Mouse (Mus musculus): ENCODE data around the gene Spred1.
A peak's percentile ranks its signal among the peaks of the same experiment; 100 is the strongest.

Spred1 gene

DNA sequence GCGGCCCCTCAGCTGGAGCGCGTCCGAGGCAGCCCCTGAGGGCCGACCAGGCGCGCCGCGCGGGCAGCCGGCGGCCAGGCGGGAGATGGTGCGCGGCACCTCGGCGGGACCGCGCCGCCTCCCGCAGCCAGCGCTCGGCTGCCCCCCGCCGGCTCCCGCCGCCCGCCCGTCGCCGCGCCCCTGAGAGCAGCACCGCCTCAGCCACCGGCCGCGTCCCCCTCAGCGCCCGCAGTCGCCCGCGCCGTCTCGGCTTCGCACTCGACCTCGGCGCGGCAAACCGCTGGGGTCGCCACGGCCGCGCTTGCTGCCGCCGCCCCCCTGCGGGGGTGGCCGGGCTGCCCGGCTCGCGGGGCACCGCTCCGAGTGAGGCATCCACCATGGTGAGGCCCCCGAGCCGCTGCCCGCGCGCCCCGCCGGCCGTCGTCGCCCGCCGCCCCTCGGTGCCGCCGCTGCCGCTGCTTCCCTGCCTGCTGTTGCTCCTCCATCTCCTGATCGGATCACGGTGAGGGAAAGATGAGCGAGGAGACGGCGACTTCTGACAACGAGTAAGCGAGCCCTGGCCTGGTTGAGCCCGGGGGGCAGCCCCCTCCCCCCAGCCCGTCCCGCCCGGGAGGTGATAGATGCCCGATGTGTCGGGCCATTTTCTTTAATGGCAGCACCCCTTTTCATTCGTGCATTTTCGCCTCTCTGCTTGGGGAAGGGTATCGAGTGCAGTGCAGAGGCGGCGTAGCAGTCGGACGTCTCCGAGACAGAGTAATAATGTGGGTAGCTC is at the start of gene Spred1:
Gene Spred1 (plus strand): TSS at position 163 of the 772 bp plus-strand sequence.
- DNase-seq: peak; percentile 62

DNA sequence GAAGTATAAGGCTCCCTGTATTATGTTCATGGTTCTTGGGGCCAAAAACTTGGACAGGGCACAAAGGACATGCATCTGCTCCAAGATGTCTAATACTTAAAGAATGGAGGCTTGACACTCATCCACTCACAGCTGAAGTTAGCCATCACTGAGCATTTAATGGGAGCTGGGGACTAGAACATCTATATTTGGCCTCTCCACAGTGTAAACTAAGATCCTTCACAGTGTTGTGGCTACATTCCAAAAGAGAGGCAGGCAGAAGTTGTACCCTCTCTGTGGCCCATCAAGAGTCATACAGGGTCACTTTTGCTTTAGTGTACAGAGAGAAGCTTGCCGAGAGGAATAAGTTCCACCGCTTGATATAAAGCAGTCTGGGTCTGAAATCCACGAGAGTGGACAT is 49.6 kb upstream of the Spred1 start:
- DNase-seq: no peak

DNA sequence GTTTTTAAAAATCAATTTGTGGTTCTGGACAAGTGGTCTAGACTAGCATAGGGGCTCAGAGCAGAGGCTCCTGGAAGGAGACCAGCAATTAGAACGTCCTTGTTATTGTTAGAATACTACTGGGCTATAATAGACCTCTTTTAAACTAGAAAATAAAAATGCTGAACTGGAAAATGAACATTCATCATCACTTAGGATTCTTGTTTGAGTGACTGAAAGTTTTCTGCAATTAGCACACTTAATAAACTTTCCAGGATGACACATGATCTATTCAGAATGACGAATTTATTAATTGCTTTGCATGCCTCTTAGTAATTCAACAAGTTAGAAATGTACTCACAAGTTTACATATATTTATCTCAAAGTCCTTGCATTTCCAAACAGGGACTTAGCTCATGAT is 42.5 kb upstream of the Spred1 start:
- DNase-seq: no peak

DNA sequence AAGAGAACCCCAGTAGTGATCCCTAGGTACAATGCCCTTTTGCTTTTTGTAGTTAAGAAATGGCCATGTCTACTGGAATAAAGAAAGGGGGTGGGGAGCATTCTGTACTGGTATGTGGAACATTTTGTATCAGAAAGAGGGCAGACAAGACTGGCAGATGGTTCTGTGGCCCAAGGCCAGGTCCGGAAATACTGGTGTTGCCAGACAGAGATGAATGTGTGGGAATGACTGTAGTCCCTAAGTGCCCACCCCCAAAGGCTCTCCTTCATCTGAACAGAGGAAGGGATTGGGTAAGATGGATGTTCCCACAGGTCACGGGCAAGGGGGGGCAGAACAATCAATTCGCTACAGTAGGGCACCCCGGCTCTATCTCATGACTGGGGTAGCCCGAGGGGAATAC is 41.6 kb upstream of the Spred1 start:
- DNase-seq: no peak

DNA sequence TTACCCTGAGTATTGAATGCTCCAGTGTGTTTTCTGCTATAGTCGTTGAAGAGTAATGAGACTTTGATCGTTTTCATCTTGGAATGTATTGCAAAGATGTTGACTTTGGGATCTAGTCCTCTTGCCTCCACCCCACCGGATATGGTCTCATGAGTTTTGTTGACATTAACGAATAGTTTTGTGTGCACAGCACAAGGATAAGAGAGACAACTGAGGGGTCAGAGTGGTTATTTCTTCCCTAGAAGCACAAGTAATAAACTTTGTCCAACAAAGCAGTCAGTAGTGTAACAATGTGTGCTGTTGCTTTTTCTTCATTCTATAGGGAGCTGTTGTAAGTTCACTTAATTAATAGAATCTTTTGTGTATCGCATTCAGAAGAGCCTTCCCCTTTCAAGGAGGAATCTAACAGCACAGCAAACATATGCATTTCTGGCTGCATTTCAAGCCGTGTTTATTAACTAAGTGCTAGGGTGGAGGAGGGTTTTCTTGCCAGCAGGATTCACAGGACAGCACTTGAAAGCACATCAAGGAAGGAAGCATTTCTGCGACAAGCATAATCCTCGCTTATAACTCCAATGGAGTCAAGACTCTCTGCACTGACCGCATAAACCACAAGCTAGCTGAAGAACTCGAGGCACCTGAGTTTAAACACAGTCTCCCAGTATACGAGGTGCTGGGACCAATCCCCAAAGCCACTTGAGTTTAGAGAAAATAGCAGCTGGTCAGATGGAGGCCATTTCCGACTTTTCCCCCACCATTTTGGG is 35.0 kb upstream of the Spred1 start:
- no peak for DNase-seq

DNA sequence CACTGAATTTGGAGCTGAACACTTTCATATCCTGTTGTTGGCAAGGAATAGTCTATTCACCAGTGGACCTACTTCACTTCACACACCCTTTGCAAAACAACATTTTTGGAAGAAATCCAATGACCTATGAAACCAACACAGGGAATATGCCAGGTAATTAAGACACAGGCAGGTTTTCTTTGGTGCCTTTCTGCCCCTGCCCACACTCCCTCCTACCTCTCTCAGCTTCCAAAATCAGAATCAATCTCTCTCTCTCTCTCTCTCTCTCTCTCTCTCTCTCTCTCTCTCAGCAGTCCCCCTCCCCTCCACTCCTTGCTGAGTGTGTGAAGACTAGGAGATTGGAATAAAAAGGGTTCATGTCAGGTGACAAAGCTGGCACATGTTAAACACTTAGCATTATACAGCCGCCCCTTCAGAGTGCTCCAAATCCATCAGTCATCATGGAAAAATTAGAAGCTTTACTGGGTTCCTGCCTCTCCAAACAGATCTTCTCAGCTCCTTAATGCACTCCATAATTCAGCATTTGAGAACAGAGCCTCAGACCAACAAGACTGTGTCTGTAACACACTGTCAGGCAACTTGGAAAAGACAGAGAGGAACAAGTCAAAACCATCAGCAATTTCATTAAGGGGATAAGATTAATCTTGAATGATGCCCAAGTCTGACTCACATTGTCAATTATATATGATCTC is 34.3 kb upstream of the Spred1 start:
- no peak for DNase-seq

DNA sequence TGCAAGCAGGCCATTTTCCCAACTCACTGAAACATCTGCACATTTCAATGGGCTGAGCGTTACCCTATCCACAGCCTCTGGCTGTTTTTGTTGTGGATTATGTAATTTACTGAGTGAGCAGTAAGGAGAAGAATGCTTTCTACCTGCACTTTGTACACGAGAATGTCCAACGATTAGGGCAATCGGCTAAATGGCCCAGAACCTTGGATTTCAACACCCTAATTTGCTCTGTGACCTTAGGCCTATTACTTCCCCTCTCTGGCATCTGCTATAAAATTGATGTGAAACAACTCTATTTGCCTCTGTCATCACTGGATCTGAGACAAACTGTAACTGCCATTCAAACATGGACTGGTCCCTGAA is 33.7 kb upstream of the Spred1 start:
- DNase-seq: no peak

DNA sequence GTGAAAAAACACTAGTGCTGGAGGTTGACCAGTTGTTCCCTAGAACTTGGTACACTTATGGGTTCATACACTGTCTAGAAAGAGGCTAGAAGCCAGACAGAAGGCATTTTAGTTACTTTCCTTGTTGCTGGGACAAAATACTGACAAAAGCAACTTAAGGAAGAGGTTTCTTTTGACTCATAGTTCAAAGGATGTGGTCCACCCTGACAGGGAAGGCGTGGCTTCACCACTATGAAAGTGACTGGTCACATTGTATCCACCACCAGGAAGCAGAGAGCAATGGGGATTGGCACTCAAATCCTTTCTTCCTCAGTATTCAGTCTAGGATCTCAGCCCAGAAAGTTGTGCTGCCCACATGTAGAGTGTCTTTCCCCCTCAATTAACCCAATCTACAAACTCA is 31.7 kb upstream of the Spred1 start:
- no peak for DNase-seq

DNA sequence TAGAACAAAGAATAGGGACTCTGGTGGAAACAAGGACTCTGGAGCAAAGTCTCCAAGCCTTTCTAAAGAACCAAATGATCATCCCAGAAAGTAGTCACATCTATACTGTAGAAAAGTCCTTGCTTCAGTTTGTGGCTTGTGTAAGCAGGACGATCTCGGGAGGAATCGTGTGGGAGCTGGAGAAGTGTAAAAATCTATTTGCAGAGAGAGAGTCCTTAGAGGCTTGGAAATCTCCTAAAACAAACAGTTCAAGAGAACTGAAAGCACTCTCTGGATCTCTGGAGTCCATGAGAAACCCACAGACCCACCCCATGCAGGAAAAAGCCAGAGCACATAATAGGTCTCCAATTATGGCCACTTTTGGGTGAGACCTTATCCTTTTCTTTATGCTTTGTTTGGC is 31.1 kb upstream of the Spred1 start:
- DNase-seq: no peak

DNA sequence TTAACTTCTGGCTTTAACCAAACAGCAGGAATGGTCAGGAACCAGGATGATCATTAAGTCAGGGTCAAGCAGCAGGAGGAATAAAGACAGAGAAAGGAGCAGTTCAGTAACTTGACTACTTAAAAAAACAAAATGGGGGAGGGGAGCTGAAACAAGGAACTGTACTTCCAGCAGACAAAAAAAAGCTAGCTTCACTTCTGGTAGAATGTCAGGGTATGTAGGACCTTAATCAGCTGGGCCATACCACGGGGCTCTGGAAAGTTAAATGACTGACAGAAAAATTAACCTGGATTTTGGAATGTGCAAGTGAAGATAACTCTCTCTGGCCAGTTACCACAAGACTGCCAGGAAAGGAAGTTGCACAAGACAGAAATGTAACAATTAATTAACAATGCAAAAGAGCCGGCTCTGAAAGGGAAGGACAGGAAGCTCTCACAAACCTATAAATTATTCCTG is 28.2 kb upstream of the Spred1 start:
- DNase-seq: no peak

DNA sequence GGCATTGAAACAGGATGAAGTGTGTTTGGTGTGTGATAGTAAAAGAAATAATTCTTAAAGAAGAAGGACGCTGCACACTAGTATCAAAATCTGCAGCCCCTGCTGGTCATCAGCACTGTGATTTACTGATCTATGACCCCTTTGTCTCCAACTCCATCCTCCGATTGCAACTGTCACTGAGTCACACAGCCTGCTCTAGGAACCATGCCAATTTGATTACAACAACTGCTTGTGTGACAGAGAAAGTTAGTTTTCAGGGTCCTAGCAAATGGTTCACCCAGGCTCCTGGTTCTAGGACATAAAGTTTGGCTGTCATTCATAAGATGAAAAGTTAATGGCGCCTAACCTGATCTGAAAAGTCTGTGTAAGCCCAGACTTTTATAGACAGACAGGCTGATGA is 25.7 kb upstream of the Spred1 start:
- no peak for DNase-seq

DNA sequence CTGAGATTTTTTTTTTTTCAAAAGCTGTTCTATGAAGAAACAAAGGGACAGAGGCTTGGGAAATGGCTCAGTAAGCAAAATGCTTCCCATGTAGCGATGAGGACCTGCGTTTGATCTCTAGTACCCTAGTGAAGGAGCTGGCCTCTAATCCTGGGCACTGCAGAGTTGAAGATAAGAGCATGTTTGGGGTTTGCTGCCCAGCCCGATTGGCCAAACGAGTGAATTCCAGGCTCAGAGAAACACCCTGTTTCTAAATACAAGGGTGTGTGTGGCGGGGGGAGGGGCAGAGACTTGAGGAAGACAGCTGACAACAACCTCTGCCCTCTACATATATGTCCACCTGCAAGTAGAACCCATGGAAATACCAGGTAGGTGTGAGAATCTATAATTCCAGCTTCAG is 23.9 kb upstream of the Spred1 start:
- DNase-seq: no peak

DNA sequence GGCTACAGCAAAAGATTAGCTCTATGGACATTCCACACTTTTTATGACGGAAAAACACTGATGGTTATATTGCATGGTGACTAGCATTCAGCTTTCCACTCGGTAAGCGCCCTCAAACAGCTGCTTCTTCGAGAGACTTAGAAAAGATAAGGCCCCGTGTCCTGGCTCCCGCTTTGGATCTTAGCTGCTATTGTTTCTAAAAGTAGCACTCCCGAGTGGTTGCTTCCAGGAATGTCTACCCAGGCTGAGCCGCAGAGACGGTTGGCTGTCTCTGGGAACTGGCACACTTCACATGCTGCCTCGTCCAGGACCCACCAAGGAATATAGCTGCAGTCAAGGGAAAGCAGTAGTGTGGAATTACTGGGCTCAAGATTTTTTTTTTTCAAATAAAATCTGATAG is 21.9 kb upstream of the Spred1 start:
- no peak for DNase-seq

DNA sequence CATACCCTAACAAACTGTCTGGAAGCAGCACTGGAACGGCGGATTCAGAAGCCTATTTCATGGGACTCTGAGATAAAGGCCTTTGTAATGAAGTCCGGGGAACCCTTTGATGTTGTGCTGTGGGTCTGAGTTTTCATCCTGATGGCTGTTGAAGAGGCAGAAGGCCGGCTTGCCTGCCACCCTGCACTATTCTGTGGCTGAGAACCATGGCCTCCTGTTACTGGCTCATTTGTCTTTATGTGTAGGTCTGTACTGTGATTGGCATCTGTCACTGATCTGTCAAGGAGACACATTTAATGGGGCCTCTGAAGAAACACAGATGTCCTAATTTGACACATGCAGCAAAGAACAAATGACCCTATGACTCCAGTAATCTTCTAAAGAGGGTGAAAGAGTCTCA is 17.7 kb upstream of the Spred1 start:
- no peak for DNase-seq

DNA sequence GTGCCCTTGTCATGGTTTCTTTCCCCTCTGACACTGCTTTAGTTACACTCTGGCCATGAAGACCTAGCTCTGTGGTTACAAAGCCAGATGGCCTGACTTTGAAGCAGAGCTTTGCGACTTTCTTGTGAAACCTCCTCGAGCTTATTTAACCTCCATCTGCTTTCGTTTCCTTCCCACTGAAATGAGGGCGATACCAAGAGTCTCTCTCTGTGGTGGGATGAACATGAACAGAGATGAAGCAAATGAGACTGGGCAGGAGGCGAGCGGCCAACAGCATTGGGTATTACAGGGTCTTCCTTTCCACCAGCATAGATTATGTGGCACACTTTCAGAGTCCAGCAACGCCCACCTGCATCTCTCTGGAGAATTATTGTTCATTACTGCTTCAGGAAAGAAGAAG is 15.8 kb upstream of the Spred1 start:
- no peak for DNase-seq

DNA sequence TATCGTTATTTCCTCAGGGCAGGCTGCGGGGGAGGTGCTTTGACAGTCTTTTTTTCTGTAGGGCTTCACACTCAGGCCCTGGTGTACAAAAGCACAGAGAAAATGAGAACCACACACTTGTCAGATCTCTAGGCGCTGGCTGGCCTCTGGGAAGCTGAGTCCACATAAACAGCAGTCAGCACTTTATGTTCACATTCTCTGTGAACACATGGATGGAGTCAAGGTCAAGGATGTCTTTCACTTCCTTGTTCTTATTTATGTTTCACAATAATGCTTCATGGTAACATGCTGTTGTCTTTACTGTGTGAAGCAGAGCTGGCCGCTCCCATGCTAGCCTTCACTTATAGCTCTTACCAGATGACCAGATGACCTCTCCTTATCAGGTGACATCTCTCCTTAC is 13.1 kb upstream of the Spred1 start:
- DNase-seq: no peak

DNA sequence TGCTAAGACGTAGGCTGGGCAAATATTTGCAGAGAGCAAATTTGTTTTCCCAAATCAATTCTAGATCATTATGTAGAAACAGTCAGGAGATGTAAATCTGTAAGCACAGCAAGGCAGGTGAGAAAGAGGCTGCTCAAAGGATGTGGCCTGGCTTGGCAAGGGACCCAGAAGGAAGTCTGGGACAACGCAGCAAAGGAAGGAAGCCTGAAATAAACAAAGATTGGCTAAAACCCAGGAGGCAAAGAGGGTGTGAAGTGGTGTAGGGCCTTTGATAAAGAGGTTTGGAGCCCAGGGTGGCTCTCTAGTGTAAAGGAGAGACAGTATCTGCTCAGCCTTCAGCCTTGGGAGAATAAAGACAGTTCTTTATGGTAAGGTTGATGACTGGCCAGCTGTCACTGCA is 11.9 kb upstream of the Spred1 start:
- no peak for DNase-seq

DNA sequence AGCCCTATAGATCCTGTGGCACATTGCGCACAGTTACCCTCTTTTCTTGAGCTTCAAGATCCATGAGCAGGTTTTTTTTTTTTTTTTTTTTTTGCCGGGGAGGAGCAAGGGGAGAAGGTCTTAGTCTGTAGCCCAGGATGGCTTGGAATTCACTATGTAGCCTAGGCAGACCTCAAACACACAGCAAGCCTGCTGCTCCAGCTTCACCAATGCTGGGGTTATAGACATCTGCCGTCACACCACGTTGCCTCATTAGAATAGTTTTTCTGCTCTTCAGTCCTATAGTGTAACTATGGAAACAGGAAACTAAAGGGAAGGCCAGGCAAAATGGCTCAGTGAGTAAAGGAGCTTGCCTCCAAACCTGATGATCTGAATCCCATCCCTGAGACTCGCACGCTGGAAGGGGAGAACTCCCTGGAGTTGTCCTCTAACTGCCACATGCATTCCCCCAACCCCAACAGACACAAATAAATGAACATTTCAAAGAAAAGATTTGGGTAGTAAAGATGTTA is 10.8 kb upstream of the Spred1 start:
- no peak for DNase-seq

DNA sequence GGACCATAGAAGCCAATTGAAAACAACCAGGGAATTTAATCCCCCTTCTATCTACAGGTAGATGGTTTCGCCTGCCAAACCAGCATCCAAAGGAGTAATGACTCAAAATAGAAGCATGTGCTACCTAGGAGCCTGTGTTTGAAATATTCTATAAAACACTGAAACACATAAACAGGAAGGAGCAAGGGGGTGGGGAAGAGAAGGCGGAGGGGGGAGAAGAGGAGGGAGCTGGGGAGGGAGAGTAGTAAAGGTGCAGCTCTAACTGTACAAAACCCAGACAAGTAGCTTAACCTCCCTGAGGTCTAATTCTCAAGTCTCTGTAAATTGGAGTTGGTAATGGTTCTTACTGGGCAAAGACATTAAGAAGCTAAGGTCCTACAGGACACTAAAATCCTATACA is 7.9 kb upstream of the Spred1 start:
- DNase-seq: no peak

DNA sequence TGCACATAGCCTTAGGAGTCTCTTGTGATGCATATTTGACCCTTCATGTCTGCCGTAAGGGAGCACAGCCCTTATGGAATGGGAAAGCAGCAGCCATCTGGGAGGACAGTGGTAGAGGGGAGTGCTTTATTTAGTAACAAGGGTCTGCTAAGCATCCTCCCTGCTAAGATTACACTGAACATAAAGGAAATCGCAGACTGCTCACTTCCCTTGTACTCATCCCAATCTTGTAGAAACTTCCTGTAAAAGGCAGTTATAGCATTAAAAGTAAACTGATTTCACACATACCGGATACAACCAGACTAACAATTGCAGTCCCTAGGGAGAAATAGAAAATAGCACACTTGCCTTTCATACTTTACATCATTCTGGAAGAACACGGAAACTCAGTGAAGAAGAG is 7.4 kb upstream of the Spred1 start:
- no peak for DNase-seq

DNA sequence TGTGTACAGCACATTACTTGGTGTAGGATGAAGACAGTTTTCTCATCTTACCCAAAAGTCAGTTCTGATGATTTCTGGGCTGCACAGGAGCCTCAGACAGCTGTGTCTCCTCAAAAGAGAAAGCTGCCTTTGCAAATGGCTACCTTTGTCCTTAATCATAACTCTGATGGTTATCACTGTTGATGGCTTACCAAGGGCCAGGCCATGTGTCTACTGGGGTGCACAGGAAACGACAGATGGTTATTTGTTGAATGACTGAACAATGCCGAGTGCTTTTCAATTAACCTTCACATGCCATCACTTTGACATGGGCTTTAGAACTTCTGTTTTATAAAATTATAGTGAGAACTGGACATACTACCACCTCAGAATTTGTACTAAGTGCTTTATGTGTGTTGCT is 2.7 kb upstream of the Spred1 start:
- DNase-seq: no peak

DNA sequence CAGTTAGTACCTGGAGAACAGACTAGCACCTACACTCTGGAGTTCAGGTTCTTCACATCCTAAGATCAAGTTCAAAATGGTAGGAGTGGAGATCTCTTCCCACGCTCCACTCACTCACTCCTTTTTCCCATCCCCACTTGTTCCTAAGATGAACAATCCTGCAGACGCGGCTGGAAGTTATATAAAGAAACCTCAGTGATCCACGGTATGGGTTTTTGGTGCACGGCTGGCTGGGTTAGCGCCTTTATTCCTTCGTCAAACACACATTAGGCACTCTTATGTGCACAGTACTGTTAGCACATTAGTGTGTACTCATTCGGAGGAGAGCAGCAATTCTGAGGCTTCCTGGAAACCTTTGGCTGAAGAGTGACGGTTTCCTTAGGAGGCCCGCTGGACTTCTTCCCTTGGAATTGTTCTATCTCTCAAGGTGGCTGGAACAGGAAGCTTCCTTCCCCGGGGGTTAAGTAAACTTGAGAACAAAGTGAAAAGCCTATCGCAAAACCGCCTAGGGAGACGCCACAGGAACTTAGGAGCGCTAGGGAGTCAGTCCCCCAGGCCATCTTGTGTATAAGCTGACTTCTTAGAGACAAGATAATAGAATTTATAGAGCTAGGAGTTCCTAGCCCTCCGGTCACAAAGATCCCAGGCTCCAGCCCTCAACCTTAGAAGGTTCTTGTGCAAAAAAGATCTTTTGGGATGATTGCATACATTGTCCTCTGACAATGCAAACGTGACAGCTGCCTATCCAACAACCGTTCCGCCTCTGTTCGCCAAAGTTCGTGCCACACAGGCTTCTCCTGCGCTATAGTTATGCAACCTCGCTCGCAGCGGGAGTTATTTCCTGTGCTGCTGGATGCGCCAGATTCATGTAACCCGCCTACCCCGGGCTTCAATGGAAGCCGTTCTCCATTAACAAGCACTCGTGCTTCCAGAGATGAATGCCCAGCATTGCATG is 1.6 kb upstream of the Spred1 start:
- peak; percentile 56 for DNase-seq
